Mouse (Mus musculus): Measurements from ENCODE around the gene Srpx. TPM values are rescaled to one million over a fixed set of nuclear protein-coding genes. Genes with fewer than 3 reads are reported as not detected.
A peak's percentile ranks its signal among the peaks of the same experiment; 100 is the strongest.

Gene Srpx
- total RNA-seq (2021) = 1 to 10 TPM in 1 of 2 experiments, under 1 TPM in 1; 0.69 to 1.0 TPM

GRCm38 (mm10) chrX:10117065-10117719 lies at the start of gene Srpx:
Srpx (minus strand) TSS chrX:10117709.
- DNase-seq (ENCODE audit: low spot score in 2 of 2) = no peak
- intact Hi-C loops (cut with DNase I) = no loop called here

- no peak for DNase-seq (ENCODE audit: low spot score in 2 of 2)
- intact Hi-C loops (cut with DNase I) = no loop called here
These were observed 34.9 kb upstream of the Srpx start for GRCm38 (mm10) chrX:10152390-10152789.

DNA sequence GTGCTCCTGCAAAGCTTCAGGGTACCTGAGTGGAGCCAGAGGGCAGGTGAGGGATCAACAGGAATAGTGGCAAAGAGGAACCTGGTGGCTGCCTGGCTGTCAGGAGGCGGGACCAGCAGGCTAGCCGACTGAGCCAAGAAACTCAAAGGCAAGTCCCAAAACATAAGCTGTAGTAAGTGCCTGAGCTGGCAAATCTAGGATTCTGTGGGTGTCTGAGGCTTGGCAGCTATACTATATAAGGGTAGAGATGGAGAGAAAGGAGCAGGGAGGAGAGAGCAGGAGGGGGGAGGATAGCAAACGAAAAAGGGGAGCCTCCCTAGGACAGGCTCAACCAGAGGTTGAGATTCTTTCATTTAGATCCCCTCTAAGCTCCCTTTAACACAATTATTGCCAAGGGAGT lies 1.7 kb downstream of the Srpx start:
- DNase-seq (ENCODE audit: low spot score in 2 of 2) = peak; percentile 4 to 71
- intact Hi-C loops (cut with DNase I) = no loop called here

DNA sequence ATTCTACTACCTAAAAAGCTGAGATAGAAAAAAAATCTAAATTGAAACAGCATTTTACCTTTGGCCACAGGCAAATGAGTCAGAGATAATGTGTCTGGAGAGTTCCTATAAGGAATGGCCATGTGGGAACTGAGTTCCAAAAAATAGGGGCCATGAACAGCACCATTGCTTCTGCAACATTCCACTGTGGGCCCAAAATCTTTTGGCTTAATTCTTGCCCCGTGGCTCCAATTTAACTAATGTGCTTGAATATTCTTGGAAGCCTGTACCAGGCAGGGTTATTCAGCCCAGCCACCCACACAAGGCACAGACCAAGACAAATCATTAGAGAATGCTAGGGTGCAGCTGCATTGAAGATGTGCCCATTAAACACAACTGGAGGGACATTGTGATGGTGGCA lies 6.8 kb downstream of the Srpx start:
- intact Hi-C loops (cut with DNase I) = no loop called here
- no peak for DNase-seq (ENCODE audit: low spot score in 2 of 2)

DNA sequence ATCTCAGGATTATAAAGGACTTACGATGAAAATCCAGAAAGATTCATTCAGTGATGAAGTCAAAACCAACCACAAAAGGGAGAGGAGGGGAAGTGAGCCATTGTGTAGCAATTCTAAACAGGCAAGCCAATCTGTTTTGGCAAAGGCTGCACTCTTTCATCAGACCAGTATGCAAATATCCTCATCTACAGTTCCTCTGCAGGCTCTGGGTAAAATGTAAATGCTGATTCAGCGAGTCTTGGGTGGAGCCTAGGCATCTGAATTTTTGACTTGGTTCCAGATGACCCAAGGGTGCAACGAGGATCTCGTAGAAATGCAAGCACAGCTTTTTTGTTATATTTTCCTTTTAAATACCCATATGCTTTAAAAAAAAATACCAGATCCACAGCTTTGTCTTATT lies 9.0 kb downstream of the Srpx start:
- intact Hi-C loops (cut with DNase I) = no loop called here
- DNase-seq (ENCODE audit: low spot score in 2 of 2) = no peak

DNA sequence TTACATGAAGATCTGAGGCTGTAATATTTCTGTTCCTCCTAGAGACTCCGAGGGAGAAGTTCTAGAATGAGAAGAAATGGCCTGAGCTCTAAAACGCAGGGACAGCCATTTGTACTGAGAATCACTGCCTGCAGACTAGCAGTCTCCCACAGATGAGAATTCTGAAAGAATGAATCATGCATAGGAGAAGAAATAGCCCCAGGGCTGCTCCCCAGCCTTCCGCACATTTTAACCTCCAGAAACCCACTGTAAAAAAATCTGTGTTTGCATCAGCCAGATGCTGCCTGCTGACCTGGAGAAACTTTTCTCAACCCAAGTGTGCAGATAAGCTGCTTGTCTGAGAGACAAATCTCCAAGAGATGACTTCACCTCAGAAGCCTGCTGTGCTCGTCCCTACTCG lies 12.0 kb downstream of the Srpx start:
- intact Hi-C loops (cut with DNase I) = no loop called here
- no peak for DNase-seq (ENCODE audit: low spot score in 2 of 2)

GRCm38 (mm10) chrX:10102739-10103138 lies 14.8 kb downstream of the Srpx start:
- no peak for DNase-seq (ENCODE audit: low spot score in 2 of 2)
- intact Hi-C loops (cut with DNase I) = no loop called here

- intact Hi-C loops (cut with DNase I) = no loop called here
- no peak for DNase-seq (ENCODE audit: low spot score in 2 of 2)
These were observed 21.7 kb downstream of the Srpx start for GRCm38 (mm10) chrX:10095797-10096196.

DNA sequence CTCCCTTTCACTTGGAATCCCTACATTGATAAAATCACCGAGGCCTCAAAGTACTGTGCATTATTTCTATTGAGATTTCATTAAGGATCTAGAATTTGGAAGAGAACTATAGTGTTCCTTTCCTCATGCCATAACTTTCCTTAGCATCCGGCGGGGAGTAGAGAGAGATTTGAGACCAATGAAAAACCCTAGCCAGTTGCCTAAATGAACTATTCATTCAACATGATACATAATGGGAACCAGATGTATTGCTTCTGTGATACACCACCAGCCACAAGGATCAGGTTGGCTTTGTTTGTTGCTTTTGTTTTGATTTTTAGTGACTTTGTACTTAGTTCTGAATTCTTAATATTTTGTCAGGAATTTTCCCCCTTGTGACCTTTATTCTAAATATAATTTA lies 37.1 kb downstream of the Srpx start:
- intact Hi-C loops (cut with DNase I) = no loop called here
- DNase-seq (ENCODE audit: low spot score in 2 of 2) = no peak

- no peak for DNase-seq (ENCODE audit: low spot score in 2 of 2)
- intact Hi-C loops (cut with DNase I) = no loop called here
These were observed 37.5 kb downstream of the Srpx start for GRCm38 (mm10) chrX:10079981-10080380.

GRCm38 (mm10) chrX:10073966-10074365 lies 43.5 kb downstream of the Srpx start:
- intact Hi-C loops (cut with DNase I) = loop anchor here (5.0 kb wide), 1 partner anchor 432 kb away; no protein-coding TSS in a partner anchor
- peak in 1 of 2 experiments; percentile 61 for DNase-seq (ENCODE audit: low spot score in 2 of 2)

- DNase-seq (ENCODE audit: low spot score in 2 of 2) = no peak
- intact Hi-C loops (cut with DNase I) = loop anchor here (5.0 kb wide), 1 partner anchor 429 kb away; no protein-coding TSS in a partner anchor
These were observed 46.0 kb downstream of the Srpx start for GRCm38 (mm10) chrX:10071529-10071928.

DNA sequence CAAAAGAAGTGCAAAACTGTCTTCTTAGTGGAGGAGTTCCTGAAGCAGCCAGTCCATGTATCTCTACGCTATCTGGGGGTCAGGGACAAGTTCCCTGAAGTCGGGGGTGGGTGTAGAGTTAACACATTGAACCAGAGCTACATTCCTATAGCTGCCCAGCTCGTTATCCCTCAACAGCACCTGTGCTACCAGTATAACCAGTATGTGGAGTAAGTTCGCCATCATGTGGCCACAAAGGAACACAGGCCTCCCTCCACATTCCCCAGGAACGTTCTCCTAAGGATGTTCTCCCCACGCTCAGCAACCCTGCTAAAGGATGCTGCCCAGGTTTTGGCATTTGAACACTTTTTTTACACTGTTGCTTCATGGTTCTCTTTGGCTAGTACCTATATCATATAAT lies 46.8 kb downstream of the Srpx start:
- intact Hi-C loops (cut with DNase I) = loop anchor here (5.0 kb wide), 1 partner anchor 428 kb away; no protein-coding TSS in a partner anchor
- DNase-seq (ENCODE audit: low spot score in 2 of 2) = peak; percentile 19 to 52

DNA sequence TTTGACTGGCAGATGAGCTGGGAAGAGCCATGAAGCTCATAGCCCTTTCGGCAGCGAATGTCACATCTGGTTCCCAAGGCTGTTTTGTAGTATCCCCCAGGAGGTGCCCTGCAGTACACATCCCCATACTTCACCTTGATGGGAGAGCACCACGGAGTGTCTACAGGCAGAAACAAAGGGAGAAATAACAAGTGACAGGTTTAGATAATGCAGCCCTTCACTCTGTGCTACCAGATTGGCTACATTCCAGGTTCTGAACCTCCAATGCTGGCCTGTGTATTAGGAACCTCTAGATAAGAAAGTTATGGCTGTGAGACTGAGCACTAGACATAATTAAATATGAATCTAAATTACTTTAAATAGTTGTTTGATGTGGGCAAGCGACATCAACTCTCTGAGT lies 48.1 kb downstream of the Srpx start:
- intact Hi-C loops (cut with DNase I) = no loop called here
- no peak for DNase-seq (ENCODE audit: low spot score in 2 of 2)

DNA sequence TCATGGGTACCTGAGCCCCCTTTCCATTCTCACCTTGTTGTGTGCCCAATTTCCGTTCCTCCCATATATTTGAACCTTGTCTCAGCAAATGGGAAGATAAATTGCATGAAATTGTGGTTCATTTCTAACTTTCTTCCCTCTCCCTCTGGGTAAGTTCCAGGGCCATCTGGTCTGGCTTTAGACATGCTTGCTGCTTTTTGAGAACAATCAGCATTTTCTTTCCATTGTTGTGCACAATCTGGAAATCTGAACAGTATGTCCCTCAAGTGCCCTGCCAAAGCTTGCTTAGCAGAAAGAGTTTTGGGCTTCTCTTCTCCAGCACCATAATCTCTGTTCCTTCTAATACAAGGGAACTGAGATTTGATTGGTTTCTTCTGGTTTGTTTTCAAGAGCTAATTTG lies 53.7 kb downstream of the Srpx start:
- intact Hi-C loops (cut with DNase I) = no loop called here
- DNase-seq (ENCODE audit: low spot score in 2 of 2) = peak in 1 of 2 experiments; percentile 16

DNA sequence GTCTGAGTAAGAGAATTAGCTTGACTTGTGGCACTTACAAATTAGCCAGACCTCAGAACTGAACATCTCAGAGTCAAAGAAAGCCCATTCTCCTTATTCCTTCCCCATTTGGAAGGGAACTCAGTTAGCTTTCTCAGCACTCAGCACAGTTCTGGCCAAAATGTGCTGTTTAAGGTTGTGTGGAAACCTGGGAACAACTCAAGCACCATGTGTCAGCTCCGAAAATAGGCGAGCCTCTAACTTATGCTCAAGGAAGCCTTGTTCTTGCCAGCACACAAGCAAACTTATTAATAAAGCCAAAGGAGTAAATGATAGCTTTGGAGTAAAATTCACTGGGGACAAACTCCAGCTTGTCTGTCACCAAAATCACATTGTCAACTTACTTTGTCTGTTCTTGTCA lies 54.1 kb downstream of the Srpx start:
- intact Hi-C loops (cut with DNase I) = no loop called here
- peak in 1 of 2 experiments; percentile 10 for DNase-seq (ENCODE audit: low spot score in 2 of 2)

DNA sequence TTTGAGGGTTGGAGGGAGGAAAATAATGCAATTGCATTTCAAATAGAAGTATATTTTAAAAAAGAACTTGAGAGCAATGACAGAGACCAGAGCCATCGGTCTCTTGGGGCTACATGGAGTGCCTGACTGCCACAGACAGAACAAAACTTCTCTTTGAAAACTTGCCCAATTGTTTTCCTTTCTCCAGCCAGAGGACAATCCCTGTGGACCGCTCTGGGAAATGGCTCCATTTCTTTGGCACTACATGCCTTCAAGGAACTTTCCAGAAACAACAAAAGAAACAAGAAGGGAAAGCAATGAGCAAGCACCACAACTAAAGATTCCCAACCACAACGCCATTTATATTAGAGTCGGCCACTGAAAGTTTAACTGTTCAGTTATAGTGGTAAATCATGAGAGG lies 55.3 kb downstream of the Srpx start:
- intact Hi-C loops (cut with DNase I) = no loop called here

GRCm38 (mm10) chrX:10034666-10035065 lies 82.8 kb downstream of the Srpx start:
- intact Hi-C loops (cut with DNase I) = loop anchor here (10.0 kb wide), 1 partner anchor 160 kb away; no protein-coding TSS in a partner anchor
- no peak for DNase-seq (ENCODE audit: low spot score in 2 of 2)

More for the DNA sequence above, 55.3 kb downstream of the Srpx start:
- DNase-seq (ENCODE audit: low spot score in 2 of 2) = no peak

- intact Hi-C loops (cut with DNase I) = no loop called here
These were observed 107.3 kb downstream of the Srpx start for GRCm38 (mm10) chrX:10010202-10010601.

DNA sequence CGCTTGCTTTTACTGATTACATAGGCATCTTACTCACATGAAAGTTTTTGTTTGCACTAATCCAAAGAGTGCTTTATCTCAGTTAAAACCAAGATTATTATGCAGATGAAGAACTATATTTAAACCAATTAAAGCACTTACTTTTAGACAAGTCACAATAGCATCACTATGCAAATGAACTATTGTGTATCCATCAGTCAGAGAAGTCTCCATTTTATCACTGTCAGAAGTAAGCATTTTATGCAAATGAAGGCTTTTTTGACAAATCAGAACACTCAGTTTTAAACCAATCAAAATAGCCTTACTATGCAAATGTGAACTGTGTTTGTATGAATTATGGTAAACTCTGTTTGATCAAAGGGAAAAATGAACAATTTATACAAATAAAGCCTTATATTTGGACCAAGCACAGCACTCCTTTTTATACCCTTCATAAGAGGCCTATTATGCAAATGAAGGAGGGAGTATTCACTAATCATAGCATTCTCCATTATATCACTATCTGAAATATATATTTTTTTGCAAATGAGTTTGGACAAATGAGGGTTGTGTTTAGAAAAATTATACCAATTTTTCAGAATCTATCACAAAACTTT lies 109.7 kb downstream of the Srpx start:
- intact Hi-C loops (cut with DNase I) = no loop called here
- no peak for DNase-seq (ENCODE audit: low spot score in 2 of 2)

More at GRCm38 (mm10) chrX:10010202-10010601, 107.3 kb downstream of the Srpx start:
- DNase-seq (ENCODE audit: low spot score in 2 of 2) = no peak

DNA sequence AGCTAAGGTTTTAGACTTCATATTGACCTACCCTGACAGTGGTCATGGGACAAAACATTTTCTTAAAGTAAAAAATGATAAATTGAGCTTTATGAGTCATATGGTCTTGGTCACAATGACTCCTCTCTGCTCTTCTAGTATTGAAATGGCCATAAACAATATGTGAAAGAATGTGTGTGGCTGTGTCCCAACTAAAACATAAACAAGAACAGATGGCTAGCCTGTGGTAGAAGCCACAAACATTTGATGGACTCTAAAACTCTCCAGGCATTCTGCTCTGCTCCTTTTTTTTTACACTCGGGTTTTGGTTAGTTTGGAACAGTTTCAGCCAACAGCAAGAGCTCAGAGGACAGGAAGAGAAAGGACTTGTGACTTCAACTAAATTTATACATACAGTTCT lies 111.6 kb downstream of the Srpx start:
- DNase-seq (ENCODE audit: low spot score in 2 of 2) = no peak
- intact Hi-C loops (cut with DNase I) = no loop called here

Measured in left cerebral cortex, postnatal 25 days (tissue).